Comparison of ENCODE assay signal across 1 mouse cellular context in genomic region chr16:44138979-44139535, GRCm38 (mm10).
TF ChIP-seq lines count a peak whose summit lies in the region.

No protein-coding gene starts in this region.

TF ChIP-seq in MEL, 35 proteins besides CTCF, POLR2A, EP300 and RAD21 (continued from another document):
- peak; percentile 98 for TF ChIP-seq ZNF384 (IDR thresholded peaks at IDR 0.05; ENCODE audit: low read depth, low read length)
- TF ChIP-seq E2F4 (IDR thresholded peaks at IDR 0.05; ENCODE audit: borderline replicate concordance, low read depth, low read length) = no peak
- peak; percentile 89 for TF ChIP-seq BHLHE40 (IDR thresholded peaks at IDR 0.05; ENCODE audit: borderline replicate concordance, low read depth, low read length)
- TF ChIP-seq HCFC1 (IDR thresholded peaks at IDR 0.05; ENCODE audit: low read depth, low read length) = peak; percentile 88
- TF ChIP-seq USF1 (IDR thresholded peaks at IDR 0.05; ENCODE audit: low read depth, low read length) = peak; percentile 89
- peak; percentile 65; the same call in 1 of the 2 replicates for TF ChIP-seq ELF1 (IDR thresholded peaks at IDR 0.05; ENCODE audit: low read depth, low read length)
